In genomic region chr3:146766071-146766605, GRCm38 (mm10) we compare ENCODE assay signal across 15 mouse cellular contexts. TPM values are rescaled to one million over a fixed set of nuclear protein-coding genes. Genes with fewer than 3 reads are reported as not detected.
DNase-seq lines count a peak whose midpoint lies in the region; ATAC-seq and TF ChIP-seq lines count a peak whose summit lies in the region.
"Had no signal": no experiment of that assay in that cellular context is flagged by ENCODE, and none has a peak within 500 bp of the region (broad histone marks: within the 10 kb centered on the region; RNA-seq: fewer than 3 reads in every experiment).

No protein-coding gene starts in this region.

- WGBS in cerebellum, adult 2 months, result 73% methylated on average over 4 of the region's 4 CpGs
- 85% methylated on average over 4 of the region's 4 CpGs for WGBS in hindbrain, embryonic 10.5 days
- 79% methylated on average over 4 of the region's 4 CpGs for WGBS in hindbrain, embryonic 16.5 days
- 91% methylated on average over 4 of the region's 4 CpGs for WGBS in midbrain, embryonic 14.5 days
- WGBS in midbrain, embryonic 10.5 days, result 92% methylated on average over 4 of the region's 4 CpGs
- 74% methylated on average over 4 of the region's 4 CpGs for WGBS in olfactory bulb, adult 2 months
- 91% methylated on average over 4 of the region's 4 CpGs for WGBS in kidney, adult 2 months

- no peak overlapping the region for H3K9ac ChIP-seq in hindbrain, embryonic 16.5 days (ENCODE audit: low read depth, low read length)
- H3K9ac ChIP-seq in midbrain, embryonic 14.5 days (replicated peaks; ENCODE audit: low read length), result no peak overlapping the region
- H3K9ac ChIP-seq: embryonic facial prominence, embryonic 13.5 days; forebrain, embryonic 13.5 days; intestine, embryonic 15.5 days had no signal

- no peaks in the 10 kb centered on the region for H3K27me3 ChIP-seq in cerebellum, adult 2 months (ENCODE audit: control insufficient read depth, insufficient read depth, low read length)
- no peaks in the 10 kb centered on the region for H3K27me3 ChIP-seq in hindbrain, embryonic 10.5 days (ENCODE audit: insufficient read depth, poor library complexity, severe bottlenecking)
- no peaks in the 10 kb centered on the region for H3K27me3 ChIP-seq in hindbrain, embryonic 16.5 days (replicated peaks; ENCODE audit: control insufficient read depth, insufficient read depth, low read length)
- H3K27me3 ChIP-seq in midbrain, embryonic 14.5 days (ENCODE audit: control insufficient read depth, insufficient read depth, low read length), result no peaks in the 10 kb centered on the region
- no peaks in the 10 kb centered on the region for H3K27me3 ChIP-seq in midbrain, embryonic 10.5 days (ENCODE audit: low read depth, poor library complexity, severe bottlenecking)
- no peaks in the 10 kb centered on the region for H3K27me3 ChIP-seq in kidney, adult 2 months (replicated peaks; ENCODE audit: control insufficient read depth, insufficient read depth, low read length)
- H3K27me3 ChIP-seq: embryonic facial prominence, embryonic 13.5 days; forebrain, embryonic 13.5 days; intestine, embryonic 15.5 days had no signal

- H3K36me3 ChIP-seq in hindbrain, embryonic 10.5 days, result peaks cover 5% of the 10 kb centered on the region
- no peaks in the 10 kb centered on the region for H3K36me3 ChIP-seq in hindbrain, embryonic 16.5 days (ENCODE audit: control insufficient read depth, insufficient read depth, low read length)
- H3K36me3 ChIP-seq in midbrain, embryonic 14.5 days (ENCODE audit: control insufficient read depth, insufficient read depth, low read length), result 0 out of 2 replicates have a peak, but pooled peaks cover 3% of the 10 kb centered on the region
- peaks cover 5% of the 10 kb centered on the region for H3K36me3 ChIP-seq in midbrain, embryonic 10.5 days
- no peaks in the 10 kb centered on the region for H3K36me3 ChIP-seq in kidney, adult 2 months (ENCODE audit: control insufficient read depth, insufficient read depth, low read length)
- H3K36me3 ChIP-seq: intestine, embryonic 15.5 days had no signal

- TF ChIP-seq POLR2A in cerebellum, adult 2 months (IDR thresholded peaks at IDR 0.05; ENCODE audit: borderline replicate concordance, insufficient read depth, low read length), result no peak
- no peak for TF ChIP-seq POLR2A in olfactory bulb, adult 2 months (IDR thresholded peaks at IDR 0.05; ENCODE audit: insufficient read depth, low read depth, low read length)
- no peak for TF ChIP-seq POLR2A in kidney, adult 2 months (IDR thresholded peaks at IDR 0.05; ENCODE audit: low read depth, low read length)

- ATAC-seq in hindbrain, embryonic 16.5 days, result no peak
- ATAC-seq in midbrain, embryonic 14.5 days (ENCODE audit: low FRiP score, low TSS enrichment), result no peak
- ATAC-seq: forebrain, embryonic 13.5 days had no signal

- DNase-seq in cerebellum, adult 2 months, result no peak
- no peak for DNase-seq in cerebellum, postnatal 14 days
- DNase-seq in hindbrain, embryonic 10.5 days (ENCODE audit: low spot score), result no peak
- DNase-seq in midbrain, embryonic 14.5 days, result no peak
- DNase-seq in midbrain, embryonic 10.5 days (ENCODE audit: low spot score), result no peak
- DNase-seq in kidney, adult 2 months, result no peak
- DNase-seq: cerebellum, adult 9-11 months; kidney, postnatal 4 days; lung, adult 18-20 months; thymus, adult 18-20 months had no signal

- no peak for TF ChIP-seq CTCF in cerebellum, adult 2 months (IDR thresholded peaks at IDR 0.05; ENCODE audit: borderline replicate concordance, insufficient read depth, low read depth, low read length)
- TF ChIP-seq CTCF in olfactory bulb, adult 2 months (IDR thresholded peaks at IDR 0.05; ENCODE audit: insufficient read depth, low read depth, low read length), result no peak
- TF ChIP-seq CTCF in kidney, adult 2 months (conservative IDR thresholded peaks at IDR 0.05; ENCODE audit: insufficient read depth, insufficient read length, low read depth, low read length), result no peak

- H3K9me3 ChIP-seq in hindbrain, embryonic 10.5 days, result no peaks in the 10 kb centered on the region
- H3K9me3 ChIP-seq in hindbrain, embryonic 16.5 days (ENCODE audit: control insufficient read depth, low read length), result no peaks in the 10 kb centered on the region
- no peaks in the 10 kb centered on the region for H3K9me3 ChIP-seq in midbrain, embryonic 14.5 days (ENCODE audit: control insufficient read depth, low read length)
- no peaks in the 10 kb centered on the region for H3K9me3 ChIP-seq in midbrain, embryonic 10.5 days (replicated peaks)
- H3K9me3 ChIP-seq: embryonic facial prominence, embryonic 13.5 days; forebrain, embryonic 13.5 days; intestine, embryonic 15.5 days had no signal

- no peak overlapping the region for H3K4me2 ChIP-seq in hindbrain, embryonic 16.5 days (ENCODE audit: low read length)
- peak overlapping the region; percentile 18; the same call in 1 of the 2 replicates for H3K4me2 ChIP-seq in midbrain, embryonic 14.5 days (ENCODE audit: low read length)
- H3K4me2 ChIP-seq: embryonic facial prominence, embryonic 13.5 days; forebrain, embryonic 13.5 days; intestine, embryonic 15.5 days had no signal

- H3K4me1 ChIP-seq in cerebellum, adult 2 months (ENCODE audit: control insufficient read depth, insufficient read depth, low read length), result peaks cover 18% of the 10 kb centered on the region
- H3K4me1 ChIP-seq in hindbrain, embryonic 10.5 days (replicated peaks), result peaks cover 34% of the 10 kb centered on the region
- H3K4me1 ChIP-seq in hindbrain, embryonic 16.5 days (ENCODE audit: control insufficient read depth, insufficient read depth, low read depth, low read length), result peaks cover 15% of the 10 kb centered on the region
- H3K4me1 ChIP-seq in midbrain, embryonic 14.5 days (ENCODE audit: control insufficient read depth, insufficient read depth, low read length), result peaks cover 23% of the 10 kb centered on the region
- H3K4me1 ChIP-seq in midbrain, embryonic 10.5 days, result peaks cover 24% of the 10 kb centered on the region
- peaks cover 14% of the 10 kb centered on the region for H3K4me1 ChIP-seq in olfactory bulb, adult 2 months (ENCODE audit: control insufficient read depth, insufficient read depth, low read length)
- H3K4me1 ChIP-seq in kidney, adult 2 months (ENCODE audit: control insufficient read depth, insufficient read depth, low read length), result no peaks in the 10 kb centered on the region

- H3K4me3 ChIP-seq in cerebellum, adult 2 months (replicated peaks; ENCODE audit: insufficient read depth, low read depth, low read length), result no peak overlapping the region
- no peak overlapping the region for H3K4me3 ChIP-seq in hindbrain, embryonic 10.5 days
- H3K4me3 ChIP-seq in hindbrain, embryonic 16.5 days (ENCODE audit: low read length), result no peak overlapping the region
- H3K4me3 ChIP-seq in midbrain, embryonic 14.5 days (replicated peaks; ENCODE audit: low read depth, low read length), result no peak overlapping the region
- no peak overlapping the region for H3K4me3 ChIP-seq in midbrain, embryonic 10.5 days
- no peak overlapping the region for H3K4me3 ChIP-seq in olfactory bulb, adult 2 months (ENCODE audit: insufficient read depth, low read depth, low read length)
- H3K4me3 ChIP-seq in kidney, adult 2 months (ENCODE audit: insufficient read depth, low read depth, low read length), result no peak overlapping the region
- H3K4me3 ChIP-seq: embryonic facial prominence, embryonic 13.5 days; forebrain, embryonic 13.5 days; intestine, embryonic 15.5 days had no signal

- H3K27ac ChIP-seq in cerebellum, adult 2 months (ENCODE audit: insufficient read depth, low read length), result peak overlapping the region; percentile 59
- peak overlapping the region; percentile 41; the same call in 1 of the 2 replicates for H3K27ac ChIP-seq in hindbrain, embryonic 10.5 days
- no peak overlapping the region for H3K27ac ChIP-seq in hindbrain, embryonic 16.5 days (ENCODE audit: low read depth, low read length)
- 0 out of 2 replicates have a peak overlapping the region, but pooled peaks have one; percentile 38 for H3K27ac ChIP-seq in midbrain, embryonic 14.5 days (replicated peaks; ENCODE audit: low read depth, low read length)
- H3K27ac ChIP-seq in midbrain, embryonic 10.5 days (replicated peaks), result no peak overlapping the region
- H3K27ac ChIP-seq in olfactory bulb, adult 2 months (ENCODE audit: insufficient read depth, low read depth, low read length), result peak overlapping the region; percentile 2; the same call in 1 of the 2 replicates
- H3K27ac ChIP-seq in kidney, adult 2 months (ENCODE audit: insufficient read depth, low read depth, low read length), result no peak overlapping the region
- H3K27ac ChIP-seq: embryonic facial prominence, embryonic 13.5 days; forebrain, embryonic 13.5 days; intestine, embryonic 15.5 days had no signal

RNA-seq across cellular contexts. Expression of gene Prkacb, which starts 46.7 kb away (rescaled TPM):
- polyA plus RNA-seq in cerebellum, adult 2 months (2012; rRNA removed), result 166 and 172 TPM in 2 replicates
- 57.0 and 60.5 TPM in 2 replicates for polyA plus RNA-seq in hindbrain, embryonic 10.5 days (2016; fragmentation: Nextera tagmentation; extraction: Ambion mirVana)
- polyA plus RNA-seq in hindbrain, embryonic 16.5 days (2015; fragmentation: Nextera tagmentation; extraction: Ambion mirVana), result 199 and 204 TPM in 2 replicates
- 143 and 186 TPM in 2 replicates for polyA plus RNA-seq in midbrain, embryonic 14.5 days (2014; fragmentation: Nextera tagmentation; extraction: Ambion mirVana)
- 56.0 and 64.4 TPM in 2 replicates for polyA plus RNA-seq in midbrain, embryonic 10.5 days (2016; fragmentation: Nextera tagmentation; extraction: Ambion mirVana)
- polyA plus RNA-seq in olfactory bulb, adult 2 months (2012; ENCODE audit: insufficient read depth, insufficient read length, low replicate concordance, missing spikeins), result 239 and 324 TPM in 2 replicates
- 20.6 and 23.3 TPM in 2 replicates for polyA plus RNA-seq in kidney, adult 2 months (2012; rRNA removed)

Comparison
In these comparisons a context has a peak if more than half of its experiments do, and no peak if none do; other contexts are left out.
1. H3K27ac ChIP-seq: peak in cerebellum, adult 2 months (single experiment), hindbrain, embryonic 10.5 days (single experiment), midbrain, embryonic 14.5 days (single experiment) and olfactory bulb, adult 2 months (single experiment); none in hindbrain, embryonic 16.5 days (single experiment), midbrain, embryonic 10.5 days (single experiment) and kidney, adult 2 months (single experiment).